Mouse (Mus musculus) bone marrow macrophage, adult 2 months (primary cell): Measurements from ENCODE around the gene Hdgfl3.

Source experiments
- CTCF ChIP-seq: IDR thresholded peaks from 2 replicates; pipeline ENCODE4 v1.5.1; 2012; ENCODE audit warnings: low read depth, mild to moderate bottlenecking, low read length, moderate library complexity
- POLR2A ChIP-seq: IDR thresholded peaks from 2 replicates; pipeline ENCODE4 v1.6.1; 2012; ENCODE audit warnings: mild to moderate bottlenecking, low read depth, low read length, borderline replicate concordance

- TF ChIP-seq POLR2A (no peak), CTCF (no peak)
Measured at GRCm38 (mm10) chr7:81899361-81899760, 34.9 kb downstream of the Hdgfl3 start.
